Mouse (Mus musculus) CD8-positive naive resting alpha-beta T cell, adult 2 months (primary cell): ENCODE measurements around the gene Myom1.

Experiments
- DNase-seq, 2 experiments: peaks; one replicate each; pipeline ENCODE4 v3.0.0; 2022; ENCODE audit warnings: low read depth in 2 of 2, low spot score in 2 of 2

Myom1 gene

DNA sequence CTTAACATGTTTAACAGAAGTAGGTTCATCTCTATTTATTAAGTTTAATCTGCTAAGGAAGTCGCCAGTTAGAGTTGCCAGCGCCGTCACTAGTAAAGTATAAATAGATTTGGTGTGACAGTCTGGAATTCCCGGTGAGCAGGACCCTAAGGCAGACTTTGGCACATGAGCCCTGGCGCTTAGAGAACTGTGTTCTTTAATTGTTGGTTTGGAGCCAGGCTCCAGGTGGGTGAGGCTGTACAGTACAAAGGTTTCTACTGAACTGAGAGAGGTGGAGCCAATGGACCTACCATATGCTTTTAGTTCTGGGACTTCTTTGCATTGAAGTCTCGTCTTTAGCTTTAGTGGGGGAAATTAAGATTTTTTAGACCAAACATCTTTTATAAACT, 94.8 kb downstream of the Myom1 start:
- no peak for DNase-seq

DNA sequence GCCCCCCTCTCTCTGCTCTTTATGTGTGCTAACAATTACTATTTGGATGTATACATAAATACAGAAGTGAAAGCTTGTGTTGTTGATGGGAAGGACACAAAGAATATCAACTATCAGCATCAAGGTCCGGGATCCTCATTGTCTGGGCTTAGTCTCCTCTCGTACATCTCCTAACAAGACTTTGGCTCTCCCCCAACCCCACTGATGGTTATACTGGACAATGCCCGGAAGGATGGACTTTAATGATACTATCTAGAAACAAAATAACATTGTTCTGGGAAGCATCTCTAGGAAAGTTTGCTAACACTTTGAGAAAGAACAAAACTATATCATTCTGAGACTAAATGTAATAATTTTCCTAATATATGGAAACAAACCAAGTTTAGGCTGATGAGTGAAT, 96.2 kb downstream of the Myom1 start:
- no peak for DNase-seq

DNA sequence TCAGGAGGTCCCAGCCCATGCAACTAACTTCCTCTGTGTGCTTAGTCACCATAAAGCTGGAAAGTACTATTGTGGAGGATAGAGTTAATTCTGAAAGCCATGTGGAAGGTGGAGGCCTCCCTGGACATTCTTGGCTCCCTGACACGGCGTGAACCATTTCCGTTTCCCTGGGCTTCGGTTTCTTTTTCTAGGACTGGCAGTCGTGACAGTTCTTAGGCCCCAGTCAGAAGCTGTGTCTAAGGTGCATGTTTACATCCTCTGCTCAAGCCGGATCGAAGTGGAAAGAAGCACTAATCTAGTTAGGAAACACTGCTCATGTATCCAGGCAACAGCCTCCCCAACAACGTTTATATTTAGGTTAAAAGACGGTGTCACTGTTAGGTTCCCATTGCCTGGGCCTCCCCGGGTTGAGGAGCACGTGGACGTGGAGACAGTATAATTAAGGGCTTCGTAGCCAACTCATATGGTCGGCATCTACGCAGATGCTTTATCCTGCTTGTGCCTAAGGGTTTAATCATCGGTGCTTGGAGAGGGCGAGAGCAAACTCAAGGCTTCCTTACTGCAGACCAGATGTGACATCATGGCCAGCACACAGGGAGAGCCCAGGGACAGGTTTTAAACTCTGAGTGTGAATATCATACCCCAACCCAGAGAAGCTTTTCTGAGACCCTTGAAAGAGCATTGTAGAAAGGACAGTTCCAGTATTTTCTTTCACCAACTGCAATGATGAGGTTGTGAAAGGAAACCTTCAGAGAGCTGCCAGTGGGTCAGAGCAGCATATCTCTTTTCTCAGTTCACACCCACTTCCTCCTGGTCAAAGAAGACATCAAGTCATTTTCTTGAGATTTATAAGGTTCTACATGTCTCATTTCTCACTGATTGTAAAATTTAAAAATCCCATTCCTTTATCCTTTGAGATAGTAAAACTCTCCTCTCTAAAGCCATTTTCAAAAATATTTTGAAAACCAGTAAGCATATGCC, 100.4 kb downstream of the Myom1 start:
- DNase-seq, result no peak

DNA sequence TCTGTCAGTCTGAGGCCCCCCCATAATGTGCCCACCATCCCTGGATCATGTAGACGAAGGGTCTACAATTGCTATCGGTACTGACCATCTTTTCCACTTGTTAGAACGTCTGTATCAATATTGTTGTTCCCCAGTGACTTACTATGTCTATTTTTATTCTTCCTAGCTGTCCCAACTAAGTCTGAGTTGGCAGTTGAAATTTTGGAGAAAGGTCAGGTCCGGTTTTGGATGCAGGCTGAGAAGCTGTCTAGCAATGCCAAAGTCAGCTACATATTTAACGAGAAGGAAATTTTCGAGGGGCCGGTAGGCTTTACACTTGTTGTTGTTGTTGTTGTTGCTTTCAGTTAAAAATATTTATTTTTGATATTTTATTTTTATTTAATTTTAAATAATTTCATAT, 102.9 kb downstream of the Myom1 start:
- DNase-seq, result no peak

DNA sequence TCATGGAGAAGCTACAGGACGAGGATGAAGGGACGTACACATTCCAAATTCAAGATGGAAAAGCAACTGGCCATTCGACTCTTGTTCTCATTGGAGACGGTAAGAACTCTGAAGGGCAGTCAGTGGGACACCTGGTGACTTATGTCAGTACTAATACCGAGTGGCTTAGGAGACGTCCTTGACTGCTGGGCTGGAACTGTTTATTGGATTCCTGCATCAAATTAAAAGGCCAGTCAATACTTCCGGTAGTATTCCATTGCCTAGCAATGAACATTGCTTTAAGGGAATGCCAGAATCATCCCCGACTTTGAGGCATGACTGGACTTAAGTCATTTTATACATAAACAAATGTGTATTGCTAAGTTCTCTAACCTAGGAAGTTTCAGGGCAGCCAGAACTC, 103.8 kb downstream of the Myom1 start:
- no peak for DNase-seq

DNA sequence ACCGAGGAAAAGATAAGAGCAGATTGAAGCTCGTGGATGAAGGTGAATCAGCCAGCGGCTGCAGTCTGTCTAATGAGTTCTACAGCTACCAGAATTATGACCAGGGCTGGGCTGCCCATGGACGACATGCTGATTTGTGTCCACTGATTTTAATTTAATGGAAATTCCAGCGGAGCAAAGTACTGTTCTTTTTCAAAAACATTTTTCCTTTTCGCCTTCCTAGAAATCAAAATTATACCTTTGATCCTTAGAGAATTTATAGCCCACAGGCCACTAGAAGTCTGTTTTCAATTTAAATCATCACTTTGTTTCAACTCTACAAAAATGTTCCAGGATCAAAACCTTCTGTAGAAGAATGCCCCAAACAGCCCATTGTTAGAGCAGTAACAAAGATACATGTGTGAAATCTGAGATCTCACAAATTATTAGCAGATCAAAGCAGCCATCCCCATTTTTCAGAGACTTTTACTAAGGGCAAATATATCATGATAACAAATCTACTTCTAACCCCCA, 108.4 kb downstream of the Myom1 start:
- no peak for DNase-seq

DNA sequence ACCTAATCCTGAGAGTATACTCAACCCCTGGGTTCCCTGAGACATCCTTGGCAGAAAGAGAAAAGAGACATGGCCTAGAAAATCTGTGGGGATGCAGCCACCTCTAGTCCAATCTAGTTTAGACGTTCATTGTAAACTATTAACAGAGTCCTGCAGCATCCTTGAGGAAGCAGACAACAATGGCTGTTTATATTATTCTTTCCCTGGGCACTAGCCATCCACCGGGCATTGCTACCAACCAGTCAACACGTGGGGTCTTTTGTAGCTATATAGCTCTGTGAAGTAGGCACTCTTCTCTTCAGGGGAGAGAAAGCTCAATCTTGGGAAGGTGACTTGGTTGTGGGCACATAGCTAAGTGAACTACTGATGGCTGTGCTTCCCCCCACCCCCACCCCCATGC, 110.3 kb downstream of the Myom1 start:
- DNase-seq, result no peak

DNA sequence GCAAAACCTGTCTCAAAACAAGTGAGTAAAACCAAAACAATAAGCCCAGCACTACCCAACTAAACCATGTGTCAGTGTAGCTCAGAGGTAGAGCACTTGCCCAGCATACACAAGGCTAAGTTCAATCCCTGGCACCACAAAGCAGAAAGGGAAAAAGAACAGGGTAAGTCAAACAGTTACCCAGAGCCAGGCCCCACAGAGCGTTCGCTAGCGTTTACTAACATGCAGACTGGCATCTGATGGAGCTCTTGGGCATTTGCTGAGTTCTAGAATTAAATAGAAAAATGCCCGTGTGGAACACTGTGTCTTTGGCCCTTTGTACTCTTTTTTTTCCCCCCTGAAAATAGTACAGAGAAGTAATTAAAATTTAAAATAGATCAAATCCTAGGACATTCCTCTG, 111.8 kb downstream of the Myom1 start:
- DNase-seq, result no peak

DNA sequence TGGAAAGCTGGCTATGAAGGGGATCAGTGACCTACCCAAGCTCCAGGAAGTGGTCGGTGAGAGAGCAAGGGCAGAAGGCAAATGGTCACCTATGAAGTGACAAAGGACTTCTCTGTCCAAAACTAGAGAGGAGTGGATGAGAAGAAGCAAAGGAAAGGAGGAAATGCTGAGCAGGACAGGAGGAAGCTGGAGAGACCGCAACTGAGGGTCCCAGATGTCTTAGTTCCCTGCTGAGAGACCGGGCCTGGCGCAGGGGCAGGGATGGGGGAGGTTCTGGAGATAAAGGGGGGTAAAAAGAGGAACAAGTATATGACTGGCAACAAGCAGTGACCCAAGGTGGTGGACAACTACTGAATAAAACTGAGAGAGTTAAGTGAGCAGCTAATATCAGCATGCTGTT, 115.5 kb downstream of the Myom1 start:
- DNase-seq, result no peak

DNA sequence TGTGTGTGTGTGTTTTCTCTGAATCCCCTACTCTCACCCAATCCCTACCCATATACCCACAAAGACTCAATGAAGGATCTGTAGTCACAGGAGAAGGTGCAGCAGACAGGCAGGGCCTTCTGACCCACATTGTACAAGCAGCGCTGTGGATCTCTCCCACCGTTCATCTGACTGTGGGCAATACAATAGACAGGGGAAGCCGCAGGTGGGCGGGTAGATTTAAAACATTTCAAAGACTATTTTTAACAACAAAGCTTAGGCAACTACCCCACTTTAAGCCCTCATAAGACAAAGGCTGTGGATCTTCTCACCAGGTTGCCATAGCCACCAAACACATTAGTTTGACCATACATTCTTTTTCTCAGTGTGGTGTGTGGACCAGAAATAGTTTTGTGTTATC, 116.2 kb downstream of the Myom1 start:
- peak; percentile 6 to 8 for DNase-seq

DNA sequence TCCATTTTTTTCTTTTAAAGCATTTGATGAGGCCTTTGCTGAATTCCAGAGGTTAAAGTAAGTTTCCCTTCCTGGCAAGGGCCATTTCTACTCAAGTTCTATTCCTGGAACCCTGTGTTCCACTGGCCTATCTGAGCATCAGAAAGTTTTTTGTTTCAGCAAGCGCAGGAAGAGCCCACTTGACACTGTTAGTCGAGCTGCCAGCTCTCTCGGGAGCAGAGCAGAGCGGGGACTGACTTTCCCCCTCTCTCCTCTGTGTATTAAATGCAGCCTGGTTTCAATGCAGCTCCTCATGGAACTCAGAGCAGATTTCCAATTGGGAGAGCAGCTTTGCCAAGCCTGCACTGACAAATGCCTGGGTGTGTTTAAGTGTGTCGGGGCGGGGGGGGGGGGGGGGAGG, 118.2 kb downstream of the Myom1 start:
- DNase-seq, result no peak

DNA sequence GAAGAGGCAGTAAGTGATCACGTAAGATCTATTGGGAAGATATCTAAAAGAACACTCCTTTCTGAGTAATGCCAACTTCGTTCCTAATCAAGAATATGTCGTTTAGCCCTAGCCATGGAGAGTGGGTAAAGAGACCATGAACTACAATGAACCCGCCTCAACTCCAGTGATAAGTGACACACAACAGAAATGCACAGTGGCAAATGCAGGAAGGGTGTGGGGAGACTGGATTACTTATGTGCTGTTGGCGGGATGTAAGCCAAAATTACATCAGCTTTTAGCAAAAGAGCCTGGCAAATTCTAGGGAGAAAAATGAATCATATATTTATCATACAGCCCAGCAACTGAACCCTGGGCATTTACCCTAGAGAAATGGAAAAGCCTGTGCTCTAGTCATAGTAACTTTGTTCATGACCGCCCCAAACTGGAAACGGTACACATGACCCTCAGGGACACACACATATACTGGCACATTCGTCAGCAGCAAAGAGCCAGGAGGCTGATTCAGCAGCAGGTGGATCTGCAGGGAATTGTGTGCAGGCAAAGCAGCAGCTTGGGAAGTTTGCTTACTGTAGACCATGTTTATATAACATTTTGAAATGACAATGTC, 121.7 kb downstream of the Myom1 start:
- no peak for DNase-seq

DNA sequence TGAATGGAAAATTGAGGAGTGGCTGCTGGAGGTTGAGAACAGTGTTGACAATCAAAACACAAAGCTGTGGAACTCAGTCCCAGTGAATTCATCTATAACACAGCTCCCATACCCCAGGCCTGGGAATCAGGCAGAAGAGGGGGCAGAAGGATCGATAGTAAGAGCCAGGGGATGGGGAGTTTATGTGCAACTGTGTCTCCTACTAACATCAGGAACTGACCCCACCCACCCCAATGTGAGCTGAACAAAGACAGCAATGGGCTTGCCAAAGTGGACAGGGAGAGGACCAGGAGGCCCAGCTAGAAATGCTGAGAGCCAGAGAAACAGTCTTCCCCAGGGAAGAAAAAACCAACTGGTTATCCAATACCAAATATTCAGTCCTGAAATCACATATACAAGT, 122.2 kb downstream of the Myom1 start:
- DNase-seq, result no peak

DNA sequence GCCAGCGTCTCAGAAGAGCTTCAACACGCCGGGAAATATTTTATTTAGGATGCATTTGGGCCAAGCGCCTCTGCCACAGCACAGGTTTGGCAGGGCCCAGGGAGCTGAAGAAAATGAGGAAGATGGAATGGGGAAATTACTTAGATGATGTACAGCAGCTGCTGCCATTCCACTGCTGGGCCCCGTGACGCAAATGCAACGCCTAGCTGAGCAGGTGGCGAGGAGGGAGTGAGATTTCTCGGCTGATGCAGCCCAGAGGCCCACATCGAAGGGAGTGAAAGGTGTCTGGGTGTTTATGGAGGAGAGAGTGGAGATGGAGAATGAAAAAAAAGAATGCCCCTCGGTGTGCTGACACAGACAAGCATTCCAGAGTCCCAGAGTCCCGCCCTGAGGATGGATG, 123.1 kb downstream of the Myom1 start:
- no peak for DNase-seq

DNA sequence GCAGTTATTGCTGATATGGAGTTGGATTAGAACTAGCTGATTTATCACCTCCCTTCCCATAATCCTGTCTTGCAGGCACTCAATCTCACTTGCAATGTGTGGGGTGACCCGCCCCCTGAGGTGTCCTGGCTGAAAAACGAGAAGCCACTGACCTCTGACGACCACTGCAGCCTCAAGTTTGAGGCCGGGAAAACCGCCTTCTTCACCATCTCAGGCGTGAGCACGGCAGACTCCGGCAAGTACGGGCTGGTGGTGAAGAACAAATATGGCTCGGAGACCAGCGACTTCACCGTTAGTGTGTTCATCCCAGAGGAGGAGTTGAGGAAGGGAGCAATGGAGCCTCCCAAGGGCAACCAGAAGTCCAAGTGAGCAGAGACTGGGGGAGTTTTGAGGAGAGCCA, 123.6 kb downstream of the Myom1 start:
- no peak for DNase-seq

DNA sequence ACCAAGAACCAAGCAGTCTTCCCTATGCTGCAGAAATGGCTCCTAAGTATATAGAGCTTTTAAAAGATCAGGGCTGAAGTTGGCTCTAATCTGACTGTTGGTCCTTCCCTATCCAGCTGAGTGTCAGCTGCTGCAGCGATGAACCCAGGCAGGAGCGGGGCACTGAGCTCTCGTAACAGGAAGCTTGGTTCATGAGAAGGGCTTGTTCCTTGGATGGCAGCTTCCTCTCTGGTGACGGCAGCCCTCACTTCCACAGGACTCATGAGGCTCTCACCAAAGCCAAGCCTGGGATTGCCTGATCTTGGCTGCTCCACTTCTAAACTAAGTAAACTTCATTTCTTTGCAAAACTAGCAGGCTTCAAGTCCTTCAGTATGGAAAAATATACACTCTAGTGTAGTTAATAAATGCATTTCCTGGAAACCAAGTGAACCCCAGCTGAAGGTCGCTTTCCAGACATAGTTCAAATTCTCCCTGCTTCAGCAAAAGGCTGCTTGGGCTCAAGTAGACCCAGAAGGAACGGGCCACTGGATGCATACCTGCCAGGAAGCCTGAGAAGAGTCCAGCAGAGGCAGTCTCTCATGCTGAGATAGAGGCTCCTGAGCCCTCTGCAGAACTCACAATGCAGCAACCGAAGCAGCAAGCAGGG, 125.2 kb downstream of the Myom1 start:
- no peak for DNase-seq

DNA sequence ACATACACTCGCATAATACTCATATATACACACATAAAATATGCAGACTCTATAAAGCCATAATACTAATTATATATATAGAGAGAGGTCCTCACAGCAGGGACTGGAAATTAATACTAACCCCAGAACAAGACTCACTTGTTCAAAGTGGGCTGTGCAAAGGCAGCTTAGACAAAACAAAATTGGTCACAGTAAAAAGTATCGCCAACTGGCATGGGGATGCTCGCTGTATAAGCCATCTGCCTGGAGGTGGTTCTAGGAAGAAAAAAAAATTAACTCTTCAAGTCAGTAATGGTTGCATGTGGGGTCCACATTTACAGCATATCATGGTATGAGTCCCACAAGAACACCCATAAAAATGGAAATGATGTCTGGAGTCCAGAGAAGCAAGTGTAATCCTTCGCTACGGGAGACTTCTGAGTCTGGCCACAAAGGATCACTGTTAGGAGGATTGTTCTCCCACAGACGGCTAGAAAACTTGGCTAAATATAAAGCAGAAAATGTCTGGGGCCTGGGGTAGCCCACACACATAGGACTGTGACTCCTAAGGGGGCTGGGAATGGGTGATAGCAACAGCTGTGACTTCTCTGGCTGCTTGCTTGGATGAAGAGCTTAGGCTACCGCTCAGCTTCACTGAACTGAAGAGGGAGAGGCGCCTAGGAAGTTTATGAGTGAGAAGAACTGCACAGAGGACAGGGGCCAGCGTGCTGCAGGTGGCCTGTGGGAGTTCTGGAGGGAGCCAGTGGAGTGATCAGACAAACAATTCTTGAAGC, 127.2 kb downstream of the Myom1 start:
- no peak for DNase-seq

DNA sequence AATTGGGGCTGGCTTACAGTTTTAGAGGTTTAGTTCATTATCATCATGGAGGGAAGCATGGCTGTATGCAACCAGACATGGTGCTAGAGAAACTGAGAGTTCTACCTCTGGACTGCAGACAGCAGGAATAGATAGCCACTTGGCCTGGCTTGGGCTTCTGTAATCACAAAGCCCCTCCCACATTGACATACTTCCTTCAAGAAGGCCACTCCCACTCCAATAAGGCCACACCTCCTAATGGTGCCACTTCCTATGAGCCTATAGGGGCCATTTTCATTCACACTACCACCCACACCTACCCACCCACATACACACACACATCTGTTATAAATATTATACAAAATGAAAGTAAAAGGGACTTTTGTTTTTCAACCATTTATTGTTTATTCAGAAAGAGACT, 129.8 kb downstream of the Myom1 start:
- no peak for DNase-seq

DNA sequence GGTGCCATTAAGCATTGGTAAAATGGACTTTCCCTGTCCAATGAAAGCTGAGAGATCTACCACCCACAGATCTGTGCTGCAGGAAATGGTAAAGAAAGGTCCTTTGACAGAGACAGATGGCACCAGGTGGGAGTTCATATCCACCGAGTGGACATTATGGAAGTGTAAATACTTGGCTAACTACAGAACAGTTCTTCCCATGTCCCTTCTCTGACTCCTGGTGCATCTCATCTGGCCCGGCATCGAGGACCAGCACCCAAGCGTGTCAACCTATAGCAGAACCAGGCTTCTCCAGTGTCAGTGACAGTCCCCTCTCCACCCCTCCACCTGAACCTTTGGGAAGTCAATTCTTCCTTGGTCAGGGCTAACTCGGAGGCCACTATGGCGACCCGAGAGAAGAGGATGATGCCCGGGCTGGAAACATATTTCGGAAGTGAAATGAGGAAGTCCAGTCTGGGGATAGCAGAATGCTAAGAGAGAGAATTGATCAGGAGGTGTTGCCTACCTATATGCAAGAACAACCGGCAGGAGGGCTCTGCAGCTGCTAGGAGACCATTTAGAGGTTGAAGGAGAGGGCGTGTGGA, 130.5 kb downstream of the Myom1 start:
- no peak for DNase-seq

DNA sequence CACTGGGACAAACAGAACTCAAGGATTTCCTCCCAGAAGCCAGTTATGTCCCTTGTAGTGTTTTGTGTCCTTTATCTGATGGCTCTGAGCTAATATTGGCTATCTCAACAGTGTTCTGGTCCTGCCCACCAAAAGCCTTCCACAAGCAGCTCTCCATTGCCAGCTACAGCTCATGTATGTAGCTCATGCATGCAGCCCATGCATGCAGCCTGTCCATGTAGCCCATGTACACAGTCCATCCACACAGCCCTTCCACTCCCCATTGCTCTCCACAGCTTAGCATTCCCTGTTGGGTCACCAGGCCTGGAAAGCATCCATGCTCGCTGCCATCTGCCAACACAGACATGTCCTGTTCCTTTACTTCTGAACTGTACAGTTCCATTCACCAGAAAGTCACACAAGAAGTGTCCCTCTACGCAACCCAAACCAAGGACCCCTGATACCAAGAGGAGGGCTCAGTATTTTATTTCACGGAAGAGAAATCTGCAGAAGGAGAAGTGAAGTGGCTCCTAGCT, 132.1 kb downstream of the Myom1 start:
- no peak for DNase-seq

DNA sequence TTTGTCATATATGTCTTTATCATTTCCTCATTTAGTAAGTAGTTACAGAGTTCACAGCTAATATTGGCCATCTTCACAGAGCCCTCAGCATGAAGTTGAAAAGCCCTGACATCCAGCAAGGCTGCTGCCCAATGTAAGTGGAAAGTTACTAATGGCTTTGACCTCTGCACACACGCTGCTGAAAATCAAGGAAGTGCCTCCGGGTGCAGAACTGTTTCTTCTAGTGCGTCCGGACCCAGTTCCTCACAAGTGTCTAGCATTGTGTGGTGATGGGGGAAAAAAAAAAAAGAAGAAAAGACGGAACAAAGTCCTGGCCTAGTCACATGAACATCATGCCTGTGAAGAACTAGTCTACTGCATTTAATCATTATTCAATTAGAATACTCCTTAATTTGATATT, 132.7 kb downstream of the Myom1 start:
- DNase-seq, result no peak
